Mouse (Mus musculus) NIH3T3 (cell line): Measurements from ENCODE around the gene Cbx5.

Source experiments
- DNase-seq: peaks from one replicate; pipeline ENCODE4 v3.0.0-alpha.2; 2012; ENCODE audit warnings: low read depth

The Cbx5 gene

GRCm38 (mm10) chr15:103144176-103144575 is 95.4 kb downstream of the Cbx5 start:
- DNase-seq = no peak
